Mouse (Mus musculus) lung, adult 2 months (tissue): ENCODE measurements around the gene Zp1.
A peak's percentile ranks its signal among the peaks of the same experiment; 100 is the strongest.

ENCODE experiments used
- CTCF ChIP-seq: fragments of 200-500 bp; IDR thresholded peaks from 2 replicates; pipeline ENCODE4 v1.5.1; 2011; ENCODE audit warnings: mild to moderate bottlenecking, low read length, control low read depth; ENCODE audit not compliant: insufficient read depth
- POLR2A ChIP-seq: fragments of 200-500 bp; IDR thresholded peaks from 2 replicates; pipeline ENCODE4 v1.6.1; 2011; ENCODE audit warnings: low read depth, mild to moderate bottlenecking, control low read depth, low read length, borderline replicate concordance; ENCODE audit errors: extremely low read depth

DNA sequence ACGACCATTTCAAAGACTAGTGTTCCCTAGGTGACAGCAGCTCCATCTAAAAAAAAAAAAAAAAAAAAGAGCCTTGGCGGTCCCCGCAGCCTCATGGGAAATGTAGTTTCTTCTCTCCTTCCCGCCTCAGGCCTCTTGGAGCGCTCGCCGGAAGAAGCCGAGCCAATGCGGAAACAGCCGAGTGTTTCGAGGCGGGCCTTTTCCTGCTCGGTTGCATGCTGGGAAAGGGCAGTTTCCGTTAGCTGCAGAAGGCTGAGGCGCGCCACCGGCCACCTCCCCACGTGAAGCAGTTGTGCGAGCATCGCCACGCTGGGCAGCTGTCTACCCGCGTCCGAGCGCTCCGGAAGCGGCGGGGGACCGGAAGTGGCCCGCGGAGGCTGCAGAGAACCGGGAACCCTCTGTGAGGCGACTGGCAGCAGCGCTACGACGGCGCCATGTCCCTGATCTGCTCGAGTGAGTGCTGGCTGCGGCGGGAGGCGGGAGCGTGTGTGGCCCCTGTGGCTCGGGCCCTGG, 25.4 kb downstream of the Zp1 start, which contains the start of gene Prpf19:
- TF ChIP-seq CTCF: no peak
- TF ChIP-seq POLR2A: peak; percentile 86
